Mouse (Mus musculus) lung, embryonic 14.5 days (tissue): ENCODE data around the gene Tcea2. TPM values are rescaled to one million over a fixed set of nuclear protein-coding genes. Genes with fewer than 3 reads are reported as not detected.
A peak's percentile ranks its signal among the peaks of the same experiment; 100 is the strongest.

ENCODE experiments used
- ATAC-seq: fragments of 200-750 bp; cut with Nextera tagmentation; 2 replicates; pipeline ENCODE4 v1.8.0; 2017; ENCODE audit warnings: mild to moderate bottlenecking, moderate TSS enrichment, moderate library complexity; ENCODE audit not compliant: insufficient read depth
- DNase-seq: peaks from one replicate; pipeline ENCODE4 v3.0.0-alpha.2; 2015
- H3K27ac ChIP-seq: fragments of 300-500 bp; sonication (generic); 2 replicates; pipeline ENCODE4 v1.5.1; 2014; ENCODE audit warnings: low read depth, mild to moderate bottlenecking, moderate library complexity
- H3K27me3 ChIP-seq: fragments of 300-500 bp; sonication (generic); 2 replicates; pipeline ENCODE4 v1.6.1; 2014; ENCODE audit warnings: low read length, control low read depth; ENCODE audit not compliant: insufficient read depth
- H3K36me3 ChIP-seq: fragments of 300-500 bp; sonication (generic); 2 replicates; pipeline ENCODE4 v1.6.1; 2014; ENCODE audit warnings: control low read depth; ENCODE audit not compliant: insufficient read depth
- H3K4me1 ChIP-seq: fragments of 300-500 bp; sonication (generic); 2 replicates; pipeline ENCODE4 v1.6.1; 2014; ENCODE audit warnings: antibody characterized with exemption, control low read depth; ENCODE audit not compliant: insufficient read depth
- H3K4me2 ChIP-seq: fragments of 300-500 bp; sonication (generic); 2 replicates; pipeline ENCODE4 v1.6.1; 2014; ENCODE audit warnings: mild to moderate bottlenecking
- H3K4me3 ChIP-seq: fragments of 300-500 bp; sonication (generic); 2 replicates; pipeline ENCODE4 v1.5.1; 2014; ENCODE audit warnings: low read depth, low read length
- H3K9ac ChIP-seq: fragments of 300-500 bp; sonication (generic); 2 replicates; pipeline ENCODE4 v1.6.1; 2014
- H3K9me3 ChIP-seq: fragments of 300-500 bp; sonication (generic); 2 replicates; pipeline ENCODE4 v1.6.1; 2016; ENCODE audit warnings: low read depth, low read length, control low read depth
- CTCF ChIP-seq: IDR thresholded peaks from 2 replicates; pipeline ENCODE4 v1.5.1; 2016; ENCODE audit warnings: antibody characterized with exemption, low read depth
- WGBS: fragments of 180-500 bp; shearing (Covaris S2); extraction: QIAGEN DNeasy Blood & Tissue Kit; methylation state at CpG from one replicate; pipeline ENCODE4 v1.1.7; 2014; 5-methylcytosine and 5-hydroxymethylcytosine counted together
- polyA plus RNA-seq: library from polyadenylated mRNA; unstranded; fragments of >200 nt; fragmentation: Nextera tagmentation; extraction: Ambion mirVana; gene quantifications from 2 replicates; pipeline ENCODE4 v1.2.1, GENCODE M21; 2014

Gene Tcea2
- polyA plus RNA-seq, 1 experiment from 2014 or later: 25.7 TPM

DNA sequence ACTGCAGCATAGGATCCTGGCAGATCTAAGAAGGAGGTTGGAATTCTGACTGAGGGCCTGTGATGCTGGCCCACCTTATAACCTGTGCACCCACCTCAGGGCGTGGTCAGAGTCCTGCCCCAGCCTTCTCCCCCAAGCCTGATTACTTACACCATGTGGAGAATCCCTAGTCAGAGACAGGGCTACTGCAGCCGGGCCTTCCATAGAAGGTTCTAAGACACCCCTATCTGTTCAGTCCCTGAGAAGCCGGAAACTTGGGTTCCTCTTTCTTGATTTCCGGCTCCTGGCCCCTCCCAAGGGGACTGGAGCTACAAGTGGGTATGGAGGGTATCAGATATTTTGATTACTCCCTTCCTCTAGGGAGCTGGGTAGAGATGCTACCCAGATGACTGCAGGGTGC is 11.5 kb downstream of the Tcea2 start:
- ATAC-seq: no peak
- Histone ChIP-seq H3K27ac (no peak overlapping the region), H3K36me3 (peaks cover 30% of the 10 kb centered on the region), H3K4me3 (no peak overlapping the region; the same call in 1 of the 2 replicates), H3K9me3 (no peaks in the 10 kb centered on the region), H3K27me3 (no peaks in the 10 kb centered on the region), H3K4me1 (peaks cover 10% of the 10 kb centered on the region; the same call in 1 of the 2 replicates), H3K4me2 (peak overlapping the region; percentile 85; the same call in 1 of the 2 replicates), H3K9ac (peak overlapping the region; percentile 16; the same call in 1 of the 2 replicates)
- WGBS: 87% methylated on average over 4 of the region's 4 CpGs
- DNase-seq: no peak
- TF ChIP-seq CTCF: no peak

- H3K4me2 ChIP-seq: peak overlapping the region; percentile 85
- no peak for TF ChIP-seq CTCF
- H3K27ac ChIP-seq: no peak overlapping the region
- H3K9ac ChIP-seq: no peak overlapping the region; the same call in 1 of the 2 replicates
- no peak for ATAC-seq
- DNase-seq: no peak
- 0 out of 2 replicates have a peak, but pooled peaks cover 3% of the 10 kb centered on the region for H3K27me3 ChIP-seq
- peaks cover 23% of the 10 kb centered on the region for H3K36me3 ChIP-seq
- WGBS: 82% methylated on average over 3 of the region's 3 CpGs
- H3K4me1 ChIP-seq: peaks cover 10% of the 10 kb centered on the region; the same call in 1 of the 2 replicates
- peak overlapping the region; percentile 68; the same call in 1 of the 2 replicates for H3K4me3 ChIP-seq
- H3K9me3 ChIP-seq: no peaks in the 10 kb centered on the region
These were observed 12.2 kb downstream of the Tcea2 start for GRCm38 (mm10) chr2:181692304-181692703.

- Histone ChIP-seq H3K4me2 (peak within 1 kb of the TSS; percentile 85), H3K4me1 (peaks cover 10% of the 10 kb centered on the region; the same call in 1 of the 2 replicates), H3K9me3 (no peaks in the 10 kb centered on the region), H3K27me3 (0 out of 2 replicates have a peak, but pooled peaks cover 4% of the 10 kb centered on the region), H3K36me3 (peaks cover 17% of the 10 kb centered on the region), H3K9ac (peak within 1 kb of the TSS; percentile 66), H3K4me3 (peak within 1 kb of the TSS; percentile 68), H3K27ac (peak within 1 kb of the TSS; percentile 46; the same call in 1 of the 2 replicates)
- DNase-seq (peak; percentile 88), ATAC-seq (peak; percentile 86)
- under 1% methylated on average over 75 of the region's 75 CpGs for WGBS
- no peak for TF ChIP-seq CTCF
These were observed 13.5 kb downstream of the Tcea2 start, which contains the start of gene Rgs19 for GRCm38 (mm10) chr2:181693339-181694280. Gene Rgs19 (minus strand): TSS chr2:181693977.

GRCm38 (mm10) chr2:181694581-181694980 is 14.5 kb downstream of the Tcea2 start:
- 84% methylated on average over 3 of the region's 3 CpGs for WGBS
- H3K4me2 ChIP-seq: peak overlapping the region; percentile 85
- peaks cover 10% of the 10 kb centered on the region; the same call in 1 of the 2 replicates for H3K4me1 ChIP-seq
- H3K27ac ChIP-seq: no peak overlapping the region
- H3K27me3 ChIP-seq: 0 out of 2 replicates have a peak, but pooled peaks cover 4% of the 10 kb centered on the region
- no peak for TF ChIP-seq CTCF
- H3K9me3 ChIP-seq: no peaks in the 10 kb centered on the region
- no peak for ATAC-seq
- no peak overlapping the region; the same call in 1 of the 2 replicates for H3K9ac ChIP-seq
- peak overlapping the region; percentile 68 for H3K4me3 ChIP-seq
- DNase-seq: no peak
- peaks cover 9% of the 10 kb centered on the region; the same call in 1 of the 2 replicates for H3K36me3 ChIP-seq

DNA sequence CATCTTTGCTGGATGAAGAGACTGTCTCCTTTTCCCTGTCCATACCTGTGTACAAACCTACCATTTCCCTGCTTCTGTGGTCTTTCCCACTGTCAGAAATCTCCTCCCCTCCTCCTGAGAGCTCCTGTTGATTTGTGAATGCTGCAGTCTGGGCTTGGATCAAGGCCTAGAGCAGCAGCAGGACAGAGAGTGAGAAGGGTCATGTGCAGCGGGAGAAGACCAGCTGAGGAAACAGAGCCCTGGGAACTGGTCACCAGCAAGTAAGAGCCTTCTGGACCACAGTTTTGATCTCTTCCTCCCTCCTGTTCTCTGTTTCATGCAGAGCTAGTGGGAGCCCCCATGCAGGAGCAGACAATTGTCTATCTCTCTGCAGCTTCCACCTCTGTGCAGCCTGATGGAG is 15.7 kb downstream of the Tcea2 start:
- TF ChIP-seq CTCF: no peak
- Histone ChIP-seq H3K4me3 (no peak overlapping the region), H3K36me3 (0 out of 2 replicates have a peak, but pooled peaks cover 1% of the 10 kb centered on the region), H3K27ac (no peak overlapping the region), H3K9me3 (no peaks in the 10 kb centered on the region), H3K27me3 (0 out of 2 replicates have a peak, but pooled peaks cover 4% of the 10 kb centered on the region), H3K9ac (no peak overlapping the region), H3K4me1 (peaks cover 10% of the 10 kb centered on the region; the same call in 1 of the 2 replicates), H3K4me2 (no peak overlapping the region)
- WGBS: 50% methylated on average over 1 of the region's 1 CpGs
- DNase-seq (no peak), ATAC-seq (no peak)

DNA sequence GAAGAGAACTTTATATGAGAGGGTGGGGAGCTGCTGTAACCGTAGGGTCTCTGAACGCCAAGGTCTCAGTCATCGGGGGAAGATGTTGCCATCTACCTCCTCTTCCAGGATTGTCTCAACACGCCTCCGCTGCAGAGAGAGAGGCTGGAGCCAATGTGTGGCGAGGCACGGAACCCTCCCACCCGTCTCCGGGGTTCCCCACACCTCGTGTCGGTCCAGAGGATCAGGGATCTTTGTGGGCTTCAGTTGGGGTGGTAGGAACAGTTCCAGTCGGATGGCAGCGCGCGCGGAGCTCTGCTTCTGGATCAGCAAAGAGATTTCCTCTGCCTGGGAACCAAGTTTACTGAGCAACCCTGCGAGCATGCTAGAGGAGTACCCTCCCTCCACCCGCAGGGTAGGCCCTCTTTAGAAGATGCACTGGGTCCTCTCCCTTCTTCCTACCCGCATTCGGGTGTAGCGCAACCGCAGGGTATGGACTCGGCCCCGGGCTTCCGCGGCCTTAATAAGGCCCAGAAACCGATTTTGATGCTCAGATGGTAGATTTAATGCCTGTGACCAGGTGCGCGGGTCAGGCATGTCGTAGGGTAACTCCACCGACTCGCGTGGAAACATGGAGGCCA is 16.8 kb downstream of the Tcea2 start:
- H3K4me3 ChIP-seq: no peak overlapping the region
- no peaks in the 10 kb centered on the region for H3K36me3 ChIP-seq
- no peak overlapping the region for H3K9ac ChIP-seq
- no peak for ATAC-seq
- no peaks in the 10 kb centered on the region for H3K9me3 ChIP-seq
- DNase-seq: no peak
- H3K4me1 ChIP-seq: peaks cover 10% of the 10 kb centered on the region; the same call in 1 of the 2 replicates
- H3K27ac ChIP-seq: no peak overlapping the region
- 0 out of 2 replicates have a peak, but pooled peaks cover 4% of the 10 kb centered on the region for H3K27me3 ChIP-seq
- no peak for TF ChIP-seq CTCF
- no peak overlapping the region for H3K4me2 ChIP-seq
- 70% methylated on average over 33 of the region's 33 CpGs for WGBS
